Mouse (Mus musculus) kidney, embryonic 15.5 days (tissue): ENCODE measurements around the gene Fam107b. TPM values are rescaled to one million over a fixed set of nuclear protein-coding genes. Genes with fewer than 3 reads are reported as not detected.

Source experiments
- ATAC-seq: fragments of 200-750 bp; cut with Nextera tagmentation; replicated peaks from 2 replicates; pipeline ENCODE4 v1.8.0; 2017; ENCODE audit warnings: moderate TSS enrichment; ENCODE audit not compliant: low FRiP score
- H3K27ac ChIP-seq: fragments of 300-500 bp; sonication (generic); 2 replicates; pipeline ENCODE4 v1.5.1; 2015; ENCODE audit warnings: mild to moderate bottlenecking, inconsistent platforms
- H3K27me3 ChIP-seq: fragments of 300-500 bp; sonication (generic); 2 replicates; pipeline ENCODE4 v1.6.1; 2015; ENCODE audit warnings: inconsistent platforms
- H3K36me3 ChIP-seq: fragments of 300-500 bp; sonication (generic); 2 replicates; pipeline ENCODE4 v1.6.1; 2015; ENCODE audit warnings: inconsistent platforms
- H3K4me1 ChIP-seq: fragments of 300-500 bp; sonication (generic); 2 replicates; pipeline ENCODE4 v1.6.1; 2015; ENCODE audit warnings: inconsistent platforms
- H3K4me2 ChIP-seq: fragments of 300-500 bp; sonication (generic); 2 replicates; pipeline ENCODE4 v1.6.1; 2015; ENCODE audit warnings: moderate library complexity, mild to moderate bottlenecking, inconsistent platforms
- H3K4me3 ChIP-seq: fragments of 300-500 bp; sonication (generic); replicated peaks from 2 replicates; pipeline ENCODE4 v1.5.1; 2015; ENCODE audit warnings: mild to moderate bottlenecking, inconsistent platforms
- H3K9ac ChIP-seq: fragments of 300-500 bp; sonication (generic); 2 replicates; pipeline ENCODE4 v1.6.1; 2015; ENCODE audit warnings: mild to moderate bottlenecking, inconsistent platforms
- H3K9me3 ChIP-seq: fragments of 300-500 bp; sonication (generic); replicated peaks from 2 replicates; pipeline ENCODE4 v1.6.1; 2016; ENCODE audit warnings: inconsistent platforms
- WGBS: fragments of 180-500 bp; shearing (Covaris S2); methylation state at CpG from one replicate; pipeline ENCODE4 v1.1.7; 2015; ENCODE audit warnings: mixed read lengths; 5-methylcytosine and 5-hydroxymethylcytosine counted together
- polyA plus RNA-seq: library from polyadenylated mRNA; unstranded; fragments of >200 nt; fragmentation: Nextera tagmentation; extraction: Ambion mirVana; gene quantifications from 2 replicates; pipeline ENCODE4 v1.2.1, GENCODE M21; 2015

The Fam107b gene
- 58.7 and 59.9 TPM in 2 replicates for polyA plus RNA-seq

- Histone ChIP-seq H3K27ac (peak within 1 kb of the TSS; percentile 14; the same call in 1 of the 2 replicates), H3K9me3 (no peaks in the 10 kb centered on the region), H3K4me3 (no peak within 1 kb of the TSS), H3K4me1 (peaks cover 5% of the 10 kb centered on the region; the same call in 1 of the 2 replicates), H3K27me3 (no peaks in the 10 kb centered on the region), H3K36me3 (no peaks in the 10 kb centered on the region), H3K9ac (no peak within 1 kb of the TSS), H3K4me2 (no peak within 1 kb of the TSS)
- ATAC-seq, result no peak
- WGBS, result 55% methylated on average over 12 of the region's 12 CpGs
These were observed at the start of gene Fam107b for GRCm38 (mm10) chr2:3570186-3570585. TSS of gene Fam107b (plus strand) at chr2:3570488.

- Histone ChIP-seq H3K9ac (no peak overlapping the region), H3K4me3 (no peak overlapping the region), H3K36me3 (no peaks in the 10 kb centered on the region), H3K4me2 (no peak overlapping the region), H3K4me1 (no peaks in the 10 kb centered on the region), H3K27me3 (no peaks in the 10 kb centered on the region), H3K9me3 (no peaks in the 10 kb centered on the region), H3K27ac (no peak overlapping the region)
- no peak for ATAC-seq
- WGBS, result 83% methylated on average over 4 of the region's 4 CpGs
These were observed 47.7 kb upstream of the Fam107b start for GRCm38 (mm10) chr2:3522558-3522957.

DNA sequence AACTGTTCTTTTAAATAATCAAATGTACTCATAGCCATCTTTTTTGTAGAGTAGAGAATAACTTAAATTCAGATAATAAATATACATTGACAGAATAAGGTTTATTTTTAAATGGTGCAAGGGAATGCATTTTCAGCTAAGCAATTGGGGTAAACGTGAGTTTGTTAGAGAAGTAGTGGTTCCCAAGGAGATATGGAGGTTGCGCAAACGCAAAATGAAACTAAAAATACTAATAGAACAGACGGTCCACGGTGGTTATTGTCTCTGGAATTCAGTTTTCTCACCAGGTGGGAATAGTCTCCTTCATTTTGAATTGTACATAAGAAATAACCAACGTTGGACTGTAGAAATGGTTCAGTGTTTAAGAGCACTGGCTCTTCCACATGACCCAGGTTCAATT is 44.0 kb upstream of the Fam107b start:
- Histone ChIP-seq H3K4me2 (no peak overlapping the region), H3K4me3 (no peak overlapping the region), H3K27me3 (no peaks in the 10 kb centered on the region), H3K27ac (no peak overlapping the region), H3K36me3 (no peaks in the 10 kb centered on the region), H3K4me1 (no peaks in the 10 kb centered on the region), H3K9ac (no peak overlapping the region), H3K9me3 (no peaks in the 10 kb centered on the region)
- WGBS, result 83% methylated on average over 6 of the region's 6 CpGs
- ATAC-seq, result no peak

- Histone ChIP-seq H3K4me2 (no peak overlapping the region), H3K36me3 (no peaks in the 10 kb centered on the region), H3K27me3 (0 out of 2 replicates have a peak, but pooled peaks cover 5% of the 10 kb centered on the region), H3K9ac (no peak overlapping the region), H3K9me3 (no peaks in the 10 kb centered on the region), H3K4me1 (no peaks in the 10 kb centered on the region), H3K4me3 (no peak overlapping the region), H3K27ac (no peak overlapping the region)
- no peak for ATAC-seq
- 67% methylated on average over 9 of the region's 9 CpGs for WGBS
These were observed 28.8 kb upstream of the Fam107b start for GRCm38 (mm10) chr2:3541307-3542079.

- Histone ChIP-seq H3K9me3 (0 out of 2 replicates have a peak, but pooled peaks cover 3% of the 10 kb centered on the region), H3K27me3 (0 out of 2 replicates have a peak, but pooled peaks cover 5% of the 10 kb centered on the region), H3K4me2 (no peak overlapping the region), H3K4me3 (no peak overlapping the region), H3K36me3 (no peaks in the 10 kb centered on the region), H3K27ac (no peak overlapping the region), H3K4me1 (no peaks in the 10 kb centered on the region), H3K9ac (no peak overlapping the region)
- 75% methylated on average over 2 of the region's 2 CpGs for WGBS
- ATAC-seq, result no peak
These were observed 24.2 kb upstream of the Fam107b start for GRCm38 (mm10) chr2:3546055-3546454.

- H3K4me2 ChIP-seq, result no peak overlapping the region
- H3K36me3 ChIP-seq, result no peaks in the 10 kb centered on the region
- ATAC-seq, result 0 out of 2 replicates have a peak, but pooled peaks have one; percentile 36
- H3K27me3 ChIP-seq, result 0 out of 2 replicates have a peak, but pooled peaks cover 5% of the 10 kb centered on the region
- H3K9ac ChIP-seq, result no peak overlapping the region
- no peak overlapping the region for H3K27ac ChIP-seq
- H3K4me3 ChIP-seq, result no peak overlapping the region
- 0 out of 2 replicates have a peak, but pooled peaks cover 5% of the 10 kb centered on the region for H3K9me3 ChIP-seq
- no peaks in the 10 kb centered on the region for H3K4me1 ChIP-seq
- WGBS, result 5% methylated on average over 4 of the region's 4 CpGs
These were observed 23.7 kb upstream of the Fam107b start for GRCm38 (mm10) chr2:3546588-3546987.

DNA sequence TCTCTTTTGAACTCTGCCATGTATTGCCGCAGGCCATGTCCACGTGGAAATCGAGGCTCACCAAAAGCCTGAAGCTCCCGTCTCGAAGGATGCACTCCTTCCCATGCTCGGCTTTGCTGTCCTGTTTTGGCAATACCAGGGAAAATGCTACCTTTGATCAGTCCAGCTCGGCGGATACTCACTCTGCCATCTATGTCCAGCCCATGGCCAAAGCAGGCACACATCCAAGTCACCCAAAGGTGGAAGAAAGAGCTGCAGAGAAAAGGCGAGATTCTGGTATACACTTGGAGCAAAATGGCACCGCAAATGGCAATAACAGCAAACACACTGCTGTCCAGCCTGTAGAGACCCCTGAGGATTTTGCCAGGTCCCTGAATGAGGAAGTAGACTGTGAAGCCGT is 318 bp downstream of the Fam107b start:
- Histone ChIP-seq H3K9ac (no peak overlapping the region), H3K27me3 (no peaks in the 10 kb centered on the region), H3K36me3 (no peaks in the 10 kb centered on the region), H3K4me2 (no peak overlapping the region), H3K4me1 (peaks cover 5% of the 10 kb centered on the region; the same call in 1 of the 2 replicates), H3K4me3 (no peak overlapping the region), H3K9me3 (no peaks in the 10 kb centered on the region), H3K27ac (peak overlapping the region; percentile 14; the same call in 1 of the 2 replicates)
- WGBS, result 77% methylated on average over 11 of the region's 11 CpGs
- no peak for ATAC-seq

DNA sequence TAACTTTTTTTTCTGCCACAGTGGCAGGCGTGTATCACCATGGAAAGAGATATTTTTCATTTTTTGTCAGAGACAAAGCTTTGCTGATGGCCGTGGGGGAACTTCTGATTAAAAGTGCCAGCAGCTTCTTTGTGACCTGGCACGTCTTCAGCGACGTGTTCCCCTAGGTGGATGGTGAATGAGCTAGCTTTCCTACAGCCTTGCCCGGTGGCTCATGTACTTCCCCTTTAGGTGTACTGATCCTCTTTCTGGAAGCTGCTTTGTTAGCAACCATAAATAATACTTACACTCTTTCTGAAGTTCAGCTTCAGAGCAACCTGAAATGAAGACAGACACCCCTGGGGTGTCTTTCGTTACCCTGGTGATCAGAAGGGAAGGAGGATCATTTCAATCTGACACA is 3.6 kb downstream of the Fam107b start:
- Histone ChIP-seq H3K4me1 (peaks cover 16% of the 10 kb centered on the region), H3K9ac (no peak overlapping the region), H3K36me3 (no peaks in the 10 kb centered on the region), H3K4me3 (no peak overlapping the region), H3K27me3 (no peaks in the 10 kb centered on the region), H3K27ac (no peak overlapping the region), H3K4me2 (no peak overlapping the region), H3K9me3 (no peaks in the 10 kb centered on the region)
- 69% methylated on average over 7 of the region's 7 CpGs for WGBS
- no peak for ATAC-seq

GRCm38 (mm10) chr2:3575140-3575539 is 4.9 kb downstream of the Fam107b start:
- Histone ChIP-seq H3K9ac (no peak overlapping the region), H3K27ac (no peak overlapping the region), H3K36me3 (no peaks in the 10 kb centered on the region), H3K4me1 (peaks cover 19% of the 10 kb centered on the region), H3K4me3 (no peak overlapping the region), H3K9me3 (no peaks in the 10 kb centered on the region), H3K4me2 (no peak overlapping the region), H3K27me3 (no peaks in the 10 kb centered on the region)
- WGBS, result 83% methylated on average over 1 of the region's 1 CpGs
- ATAC-seq, result no peak

- 75% methylated on average over 1 of the region's 1 CpGs for WGBS
- H3K4me2 ChIP-seq, result no peak overlapping the region
- no peak overlapping the region for H3K4me3 ChIP-seq
- no peaks in the 10 kb centered on the region for H3K36me3 ChIP-seq
- no peaks in the 10 kb centered on the region for H3K27me3 ChIP-seq
- ATAC-seq, result peak; percentile 46; the same call in 1 of the 2 replicates
- H3K9me3 ChIP-seq, result no peaks in the 10 kb centered on the region
- H3K4me1 ChIP-seq, result peaks cover 14% of the 10 kb centered on the region
- peak overlapping the region; percentile 51; the same call in 1 of the 2 replicates for H3K27ac ChIP-seq
- H3K9ac ChIP-seq, result no peak overlapping the region
These were observed 6.1 kb downstream of the Fam107b start for GRCm38 (mm10) chr2:3576346-3576745.

GRCm38 (mm10) chr2:3577216-3577615 is 6.9 kb downstream of the Fam107b start:
- Histone ChIP-seq H3K9ac (no peak overlapping the region), H3K27me3 (no peaks in the 10 kb centered on the region), H3K4me2 (no peak overlapping the region), H3K9me3 (no peaks in the 10 kb centered on the region), H3K27ac (peak overlapping the region; percentile 56; the same call in 1 of the 2 replicates), H3K36me3 (no peaks in the 10 kb centered on the region), H3K4me1 (peaks cover 14% of the 10 kb centered on the region), H3K4me3 (no peak overlapping the region)
- 68% methylated on average over 1 of the region's 1 CpGs for WGBS
- ATAC-seq, result no peak

- Histone ChIP-seq H3K4me1 (peaks cover 14% of the 10 kb centered on the region), H3K4me2 (no peak overlapping the region), H3K36me3 (no peaks in the 10 kb centered on the region), H3K9ac (no peak overlapping the region), H3K4me3 (no peak overlapping the region), H3K27ac (0 out of 2 replicates have a peak overlapping the region, but pooled peaks have one; percentile 45), H3K27me3 (no peaks in the 10 kb centered on the region), H3K9me3 (no peaks in the 10 kb centered on the region)
- no peak for ATAC-seq
- 67% methylated on average over 8 of the region's 8 CpGs for WGBS
These were observed 8.1 kb downstream of the Fam107b start for GRCm38 (mm10) chr2:3578180-3578902.
